Comparison of ENCODE assay signal across 7 mouse cellular contexts in the genomic region with DNA sequence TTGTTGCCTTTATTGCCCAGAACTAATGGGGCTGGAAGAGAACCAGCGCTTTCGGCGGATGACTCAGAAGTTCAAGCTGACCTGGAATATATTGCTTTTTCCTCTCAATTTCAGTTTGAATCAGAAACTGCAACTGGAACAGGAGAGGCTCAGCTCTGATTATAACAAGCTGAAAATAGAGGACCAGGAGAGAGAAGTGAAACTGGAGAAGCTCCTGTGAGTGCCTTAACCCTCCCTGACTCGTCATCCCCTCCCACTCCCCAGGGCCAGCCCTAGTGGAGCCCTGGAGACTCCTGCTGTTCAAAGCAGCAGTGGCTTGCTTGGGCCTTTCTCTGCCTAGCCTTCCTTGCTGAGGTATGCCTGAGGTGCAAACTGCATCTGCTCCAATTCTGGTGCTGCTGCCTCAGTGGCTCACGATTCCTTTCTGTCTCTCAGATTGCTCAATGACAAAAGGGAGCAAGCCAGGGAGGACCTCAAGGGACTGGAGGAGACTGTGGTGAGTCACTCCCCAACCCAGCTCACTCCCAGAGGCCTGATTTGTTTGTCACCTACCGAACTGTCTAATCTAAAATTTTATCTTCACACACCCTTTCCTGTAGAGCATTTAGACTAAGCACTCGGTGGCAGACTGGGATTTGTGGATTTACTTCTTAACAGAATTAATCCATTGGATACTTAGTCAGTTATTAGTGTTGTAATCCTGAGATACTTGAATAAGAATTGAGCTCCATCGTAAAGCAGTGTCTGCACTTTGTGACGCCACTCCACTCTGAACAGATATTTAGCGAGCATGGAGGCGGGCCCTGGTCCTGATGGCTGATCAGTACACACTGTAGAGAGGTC. TPM values are rescaled to one million over a fixed set of nuclear protein-coding genes. Genes with fewer than 3 reads are reported as not detected.
DNase-seq lines count a peak whose midpoint lies in the region; ATAC-seq and TF ChIP-seq lines count a peak whose summit lies in the region.

No protein-coding gene starts in this region.

- DNase-seq in kidney, postnatal 10 days = no peak
- no peak for DNase-seq in Patski (ENCODE audit: low read depth, low spot score)
- DNase-seq in right cerebral cortex, adult 18-20 months = no peak
- DNase-seq in left cerebral cortex, postnatal 10 days (ENCODE audit: extremely low spot score in 1 of 2, low spot score in 2 of 2) = no peak

- intact Hi-C loops in left cerebral cortex, postnatal 10 days (cut with DNase I) = no loop called here

- POLR2A ChIA-PET in Patski (lab: Charles Lee) = interaction anchor here (0.5 kb wide), 1 partner anchor 44 kb away, joined by 3 read pairs; no protein-coding TSS in a partner anchor

- no peaks in the 10 kb centered on the region for H3K27me3 ChIP-seq in kidney, embryonic 16.5 days (ENCODE audit: insufficient read depth, low read length)
- H3K27me3 ChIP-seq in Patski = no peaks in the 10 kb centered on the region
- no peaks in the 10 kb centered on the region for H3K27me3 ChIP-seq in embryonic facial prominence, embryonic 15.5 days

- no peaks in the 10 kb centered on the region for H3K36me3 ChIP-seq in kidney, embryonic 16.5 days (ENCODE audit: insufficient read depth, low read length)
- H3K36me3 ChIP-seq in embryonic facial prominence, embryonic 15.5 days = no peaks in the 10 kb centered on the region

- 31% methylated on average over 11 of the region's 11 CpGs for WGBS in kidney, embryonic 16.5 days
- 45% methylated on average over 11 of the region's 11 CpGs for WGBS in embryonic facial prominence, embryonic 15.5 days

- peak overlapping the region; percentile 31 for H3K4me2 ChIP-seq in kidney, embryonic 16.5 days (replicated peaks; ENCODE audit: low read depth, low read length)
- peak overlapping the region; percentile 4 for H3K4me2 ChIP-seq in embryonic facial prominence, embryonic 15.5 days (replicated peaks)

- no peak overlapping the region; the same call in 1 of the 2 replicates for H3K9ac ChIP-seq in kidney, embryonic 16.5 days (replicated peaks; ENCODE audit: low read length)
- no peak overlapping the region for H3K9ac ChIP-seq in embryonic facial prominence, embryonic 15.5 days

- peak overlapping the region; percentile 70 for H3K27ac ChIP-seq in kidney, embryonic 16.5 days (ENCODE audit: low read length)
- peak overlapping the region; percentile 56 for H3K27ac ChIP-seq in embryonic facial prominence, embryonic 15.5 days (replicated peaks)

- peak; percentile 59 for ATAC-seq in kidney, embryonic 16.5 days (ENCODE audit: low FRiP score, low TSS enrichment)
- peak; percentile 64 for ATAC-seq in Patski
- ATAC-seq in embryonic facial prominence, embryonic 15.5 days (ENCODE audit: insufficient number of reproducible peaks, low FRiP score, low TSS enrichment, low read depth) = peak; percentile 71; the same call in 1 of the 2 replicates
- peak; percentile 60 for ATAC-seq in monocyte, adult 5-6 weeks (replicated peaks; ENCODE audit: insufficient number of reproducible peaks, low FRiP score, low TSS enrichment, poor library complexity, severe bottlenecking)

- TF ChIP-seq CTCF in Patski (IDR thresholded peaks at IDR 0.05) = no peak

- H3K4me3 ChIP-seq in kidney, embryonic 16.5 days (ENCODE audit: low read length) = no peak overlapping the region
- peak overlapping the region; percentile 11; the same call in 1 of the 2 replicates for H3K4me3 ChIP-seq in embryonic facial prominence, embryonic 15.5 days (replicated peaks)

- H3K9me3 ChIP-seq in kidney, embryonic 16.5 days (ENCODE audit: low read length) = no peaks in the 10 kb centered on the region
- H3K9me3 ChIP-seq in embryonic facial prominence, embryonic 15.5 days (replicated peaks) = no peaks in the 10 kb centered on the region

- CTCF ChIA-PET in Patski (lab: Charles Lee) = interaction anchor here (1.5 kb wide), 1 partner anchor 20 kb away, joined by 6 read pairs; no protein-coding TSS in a partner anchor

- H3K4me1 ChIP-seq in kidney, embryonic 16.5 days (ENCODE audit: insufficient read depth, low read length) = peaks cover 44% of the 10 kb centered on the region
- H3K4me1 ChIP-seq in embryonic facial prominence, embryonic 15.5 days = peaks cover 57% of the 10 kb centered on the region

- in situ Hi-C loops in Patski (cut with MboI; ENCODE audit: low pct_unique_long_range_greater_than_20kb) = loop anchor here (25.0 kb wide), 1 partner anchor 1957 kb away; no protein-coding TSS in a partner anchor

RNA-seq across cellular contexts. Expression of a gene that starts 43.0 kb away (rescaled TPM):
- 11.7 and 12.3 TPM in 2 replicates for polyA plus RNA-seq in kidney, embryonic 16.5 days (2015; fragmentation: Nextera tagmentation; extraction: Ambion mirVana)
- polyA plus RNA-seq in Patski (2021) = 0.03 TPM
- polyA plus RNA-seq in embryonic facial prominence, embryonic 15.5 days (2015; fragmentation: Nextera tagmentation; extraction: Ambion mirVana) = 12.0 and 12.5 TPM in 2 replicates
- total RNA-seq in monocyte, adult 5-6 weeks (2017) = 0.68 to 1.5 TPM in 2 of 3 replicates, not detected in the other
- 10 to 100 TPM; 18.3 to 20.5 TPM for total RNA-seq in left cerebral cortex, postnatal 10 days (2021)

Comparison
In these comparisons a context has a peak if more than half of its experiments do, and no peak if none do; other contexts are left out.
1. RNA of a gene that starts 43.0 kb away (polyA plus RNA-seq): 12.0 to 12.5 TPM in embryonic facial prominence, embryonic 15.5 days and 11.7 to 12.3 TPM in kidney, embryonic 16.5 days; 0.03 TPM in Patski (single experiment); every median in the first group is over 10 times any median in the second.
2. Peak in every context shown above with its lines, with median percentiles within 50 percentile points of each other: ATAC-seq.